Mouse (Mus musculus) telencephalon, adult 2 months (tissue): ENCODE data around the gene Smim1.

ENCODE experiments used
- DNase-seq: peaks from one replicate; pipeline ENCODE4 v3.0.0-alpha.2; 2011; ENCODE audit warnings: low read depth, low spot score

The Smim1 gene

GRCm38 (mm10) chr4:154025641-154026440 is at the start of gene Smim1:
TSS of gene Smim1 (minus strand) at chr4:154026230.
- no peak for DNase-seq

GRCm38 (mm10) chr4:154071941-154072340 is 45.9 kb upstream of the Smim1 start:
- DNase-seq, result no peak

- no peak for DNase-seq
Measured at GRCm38 (mm10) chr4:154071521-154071920, 45.5 kb upstream of the Smim1 start.

GRCm38 (mm10) chr4:154070896-154071295 is 44.9 kb upstream of the Smim1 start:
- DNase-seq, result no peak

GRCm38 (mm10) chr4:154064827-154065773 is 39.1 kb upstream of the Smim1 start:
- peak; percentile 27 for DNase-seq

- DNase-seq, result no peak
Measured at GRCm38 (mm10) chr4:154057696-154058095, 31.7 kb upstream of the Smim1 start.

GRCm38 (mm10) chr4:154056661-154057060 is 30.6 kb upstream of the Smim1 start:
- DNase-seq, result no peak

- no peak for DNase-seq
Measured at GRCm38 (mm10) chr4:154056046-154056445, 30.0 kb upstream of the Smim1 start.

- DNase-seq, result no peak
Measured at GRCm38 (mm10) chr4:154055482-154055881, 29.5 kb upstream of the Smim1 start.

- DNase-seq, result no peak
Measured at GRCm38 (mm10) chr4:154053065-154053464, 27.0 kb upstream of the Smim1 start.

GRCm38 (mm10) chr4:154051401-154051800 is 25.4 kb upstream of the Smim1 start:
- DNase-seq, result peak; percentile 19

- no peak for DNase-seq
Measured at GRCm38 (mm10) chr4:154045837-154046236, 19.8 kb upstream of the Smim1 start.

GRCm38 (mm10) chr4:154042577-154042976 is 16.5 kb upstream of the Smim1 start, which contains the start of gene Ccdc27:
TSS of gene Ccdc27 (minus strand) at chr4:154042677.
- DNase-seq, result no peak

GRCm38 (mm10) chr4:154037123-154037522 is 11.1 kb upstream of the Smim1 start:
- DNase-seq, result no peak

GRCm38 (mm10) chr4:154028646-154029045 is 2.6 kb upstream of the Smim1 start:
- no peak for DNase-seq

- DNase-seq, result no peak
Measured at GRCm38 (mm10) chr4:154028066-154028465, 2.0 kb upstream of the Smim1 start.

GRCm38 (mm10) chr4:154026441-154026761 is 371 bp upstream of the Smim1 start:
- DNase-seq, result no peak

- DNase-seq, result peak; percentile 65
Measured at GRCm38 (mm10) chr4:154024729-154025521, 1.1 kb downstream of the Smim1 start.

GRCm38 (mm10) chr4:154023754-154024601 is 2.1 kb downstream of the Smim1 start:
- DNase-seq, result no peak

- no peak for DNase-seq
Measured at GRCm38 (mm10) chr4:154022844-154023243, 3.2 kb downstream of the Smim1 start.

GRCm38 (mm10) chr4:154022407-154022806 is 3.6 kb downstream of the Smim1 start:
- no peak for DNase-seq
